Mouse (Mus musculus) activated CD4-positive, CD25-positive, alpha-beta regulatory T cell, adult 4 months (primary cell): ENCODE measurements around the gene Gabrb1. TPM values are rescaled to one million over a fixed set of nuclear protein-coding genes. Genes with fewer than 3 reads are reported as not detected.
A peak's percentile ranks its signal among the peaks of the same experiment; 100 is the strongest.
"Not testable (repeated sequence)": the region's sequence is repeated elsewhere in the genome, so short reads cannot be mapped to it uniquely, and the experiment has no call there.

Source experiments
- ATAC-seq: one replicate; pipeline ENCODE4 v1.8.0; 2017
- polyA plus RNA-seq, 2 experiments: library from polyadenylated mRNA; unstranded; fragments of 100-300 nt; shearing (Covaris generic); gene quantifications; one replicate each; pipeline ENCODE4 v1.2.1; 2017

The Gabrb1 gene
- polyA plus RNA-seq, 2 experiments from 2014 or later = 0.04 TPM; not detected in 1

DNA sequence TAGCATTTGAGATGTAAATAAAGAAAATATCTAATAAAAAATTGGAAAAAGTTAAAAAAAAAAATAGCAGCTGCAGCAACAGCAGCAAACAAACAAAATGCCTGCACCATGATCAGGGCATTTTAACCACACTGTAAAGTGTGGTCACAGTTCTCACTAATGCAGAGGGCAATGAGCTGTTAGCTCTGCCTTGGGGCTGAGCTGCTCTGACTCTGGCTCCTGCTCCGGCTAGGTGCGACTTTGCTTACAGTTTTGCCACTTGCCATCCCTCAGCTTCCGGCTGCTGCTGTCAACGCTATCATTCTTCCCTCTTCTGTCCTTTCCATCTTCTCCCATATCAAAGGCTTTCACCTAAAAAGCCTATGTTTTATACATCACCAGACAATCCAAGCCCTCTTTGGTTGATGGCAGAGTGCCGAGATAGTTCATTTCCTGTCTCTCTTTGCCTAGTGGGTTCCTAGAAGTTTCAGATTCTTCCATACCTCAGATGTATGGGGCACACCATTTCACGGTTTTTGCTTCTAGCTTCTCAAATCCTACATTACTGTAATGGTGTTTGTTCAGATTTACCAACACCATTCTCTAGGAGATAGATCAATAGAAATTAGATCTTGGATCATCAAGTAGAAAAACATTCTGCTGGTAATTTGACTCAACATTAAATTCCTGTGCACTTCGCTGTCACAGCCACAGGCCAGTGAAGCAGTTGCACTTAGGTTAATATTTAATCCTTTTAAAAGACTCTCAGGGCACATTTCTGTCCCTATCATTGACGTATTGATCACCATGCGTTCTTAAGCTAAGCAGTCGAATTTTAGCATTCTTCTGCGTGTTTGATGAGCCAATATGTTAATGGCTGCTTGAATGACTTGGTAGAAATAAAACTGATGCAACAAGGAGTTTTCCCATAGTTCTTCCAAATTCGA is 385.6 kb downstream of the Gabrb1 start:
- no peak for ATAC-seq

DNA sequence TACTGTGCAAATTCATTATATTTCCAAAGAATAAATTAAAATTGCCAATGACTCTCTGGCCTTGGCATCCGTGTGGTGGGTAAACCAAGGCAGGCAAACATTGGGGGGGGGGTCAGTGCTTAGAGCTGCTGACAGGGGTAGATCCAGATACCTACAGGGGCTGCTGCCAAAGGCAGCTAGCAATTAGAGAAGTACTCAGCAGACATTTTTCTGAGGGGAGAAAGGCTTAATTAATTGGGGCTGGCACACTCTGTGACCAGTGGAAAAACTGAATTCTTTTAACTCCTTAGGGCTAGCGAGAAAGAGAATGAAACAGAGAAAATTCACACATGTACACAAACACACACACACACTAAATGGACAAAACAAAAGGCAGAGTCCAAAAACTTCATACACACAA is 388.3 kb downstream of the Gabrb1 start:
- ATAC-seq = no peak

DNA sequence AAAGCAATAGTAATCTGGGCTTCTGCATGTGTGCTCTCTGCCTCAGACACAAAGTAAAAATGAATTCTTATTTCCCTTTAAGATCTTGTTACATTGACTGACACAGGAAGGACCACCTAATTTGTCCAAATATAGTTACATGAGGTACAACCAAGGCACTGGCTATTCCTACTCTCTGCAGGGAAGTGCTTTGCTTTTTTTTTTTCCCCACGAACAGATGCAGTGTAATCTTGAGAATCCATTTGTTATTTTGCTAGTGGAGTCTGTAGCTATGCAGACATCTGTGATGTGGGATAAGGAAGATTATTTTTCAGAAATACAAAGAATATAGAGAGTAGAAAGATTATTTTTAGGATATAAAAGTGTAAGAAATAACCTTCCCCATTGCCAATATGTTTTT is 406.2 kb downstream of the Gabrb1 start:
- ATAC-seq = no peak

DNA sequence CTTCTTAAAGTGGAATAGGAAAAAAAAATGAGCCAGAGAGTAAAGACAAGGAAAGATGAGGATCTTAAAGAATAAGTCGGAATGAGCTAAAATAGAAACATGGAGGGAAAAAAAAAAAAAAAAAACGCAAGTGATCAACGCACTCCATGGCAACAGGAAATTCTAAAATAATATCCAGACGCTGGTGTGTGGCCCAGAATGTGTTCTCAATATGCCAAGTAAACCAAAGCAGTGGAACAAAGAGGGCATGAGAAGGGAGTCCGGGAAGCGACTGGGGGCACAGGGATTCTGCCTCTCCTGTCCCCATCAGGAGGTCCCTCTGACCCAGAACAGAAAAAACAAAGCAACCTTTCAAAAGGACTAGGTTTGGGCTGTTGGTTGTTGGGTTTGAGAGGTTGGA is 410.9 kb downstream of the Gabrb1 start:
- ATAC-seq = no peak

- ATAC-seq = not testable (repeated sequence)
These were observed 411.5 kb downstream of the Gabrb1 start for GRCm38 (mm10) chr5:72069398-72069797.

GRCm38 (mm10) chr5:72076781-72077180 is 418.9 kb downstream of the Gabrb1 start:
- ATAC-seq = no peak

GRCm38 (mm10) chr5:72086518-72086917 is 428.6 kb downstream of the Gabrb1 start:
- ATAC-seq = no peak

DNA sequence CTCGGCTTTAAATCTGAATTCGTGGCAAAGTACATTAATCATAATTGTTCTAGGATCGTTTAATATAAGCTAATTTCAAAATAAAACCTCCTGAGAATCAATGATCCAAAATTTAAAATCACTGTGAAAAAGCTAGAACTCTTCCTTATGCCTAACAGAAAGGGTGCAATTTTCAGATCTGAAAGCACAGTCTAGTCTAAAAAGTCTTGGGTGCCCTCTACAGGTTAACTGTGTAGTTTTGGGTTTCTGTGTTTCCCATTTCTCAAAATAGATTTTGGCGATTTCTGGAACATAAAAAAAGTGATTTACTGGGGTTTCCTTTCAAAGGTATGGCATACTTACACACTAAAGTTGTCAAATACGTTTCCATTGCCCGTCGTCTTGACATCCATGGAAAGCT is 436.7 kb downstream of the Gabrb1 start:
- no peak for ATAC-seq

GRCm38 (mm10) chr5:72095015-72095414 is 437.1 kb downstream of the Gabrb1 start:
- no peak for ATAC-seq

GRCm38 (mm10) chr5:72104274-72104921 is 446.5 kb downstream of the Gabrb1 start:
- peak; percentile 57 for ATAC-seq

DNA sequence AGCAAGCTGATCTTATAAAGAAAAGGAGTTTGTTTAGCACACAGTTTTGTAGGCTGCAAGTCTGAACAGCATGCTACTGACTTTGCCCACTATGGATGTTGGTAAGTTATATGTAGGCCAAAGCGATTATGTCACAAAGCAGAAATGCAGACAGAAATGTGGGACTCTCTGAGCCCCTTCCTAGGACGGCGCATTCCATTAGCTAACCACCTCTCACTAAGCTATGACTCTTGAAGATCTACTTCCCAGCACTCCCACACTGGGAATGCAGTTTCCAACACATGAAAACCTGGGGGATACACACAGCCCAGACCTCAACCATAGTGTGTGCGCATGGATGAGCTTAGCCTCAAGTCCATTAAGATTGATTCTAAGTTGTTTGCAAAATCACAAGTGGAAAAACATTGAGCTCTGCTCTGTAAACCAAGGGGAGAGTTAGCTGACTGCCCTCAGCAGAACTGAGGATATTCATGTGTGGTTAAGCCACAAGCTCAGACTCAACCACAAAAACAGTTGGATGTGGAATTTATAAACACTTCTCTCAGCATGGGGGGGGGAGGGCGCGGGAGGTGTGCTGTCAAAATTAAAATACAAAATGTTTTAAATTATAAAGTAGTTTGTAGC is 464.6 kb downstream of the Gabrb1 start:
- ATAC-seq = no peak

DNA sequence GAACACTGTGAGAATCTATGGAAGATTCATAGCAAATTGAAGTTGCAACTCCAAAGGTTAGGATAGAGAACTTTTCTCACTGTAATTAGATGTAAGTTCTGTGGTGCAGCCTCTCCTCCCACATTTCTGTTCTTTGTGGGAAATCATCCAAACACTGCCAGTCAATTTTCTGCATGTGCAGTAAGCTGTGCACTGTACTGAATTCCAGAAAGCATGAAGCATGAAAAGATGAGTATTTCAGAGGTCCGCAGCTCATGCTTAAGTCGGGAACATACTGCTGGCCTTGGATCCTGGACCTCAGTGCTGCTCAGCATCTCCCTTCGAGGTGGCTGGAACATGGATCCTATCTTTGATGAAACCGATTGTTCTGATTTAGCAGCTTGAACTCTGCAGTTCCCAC is 468.8 kb downstream of the Gabrb1 start:
- ATAC-seq = no peak

DNA sequence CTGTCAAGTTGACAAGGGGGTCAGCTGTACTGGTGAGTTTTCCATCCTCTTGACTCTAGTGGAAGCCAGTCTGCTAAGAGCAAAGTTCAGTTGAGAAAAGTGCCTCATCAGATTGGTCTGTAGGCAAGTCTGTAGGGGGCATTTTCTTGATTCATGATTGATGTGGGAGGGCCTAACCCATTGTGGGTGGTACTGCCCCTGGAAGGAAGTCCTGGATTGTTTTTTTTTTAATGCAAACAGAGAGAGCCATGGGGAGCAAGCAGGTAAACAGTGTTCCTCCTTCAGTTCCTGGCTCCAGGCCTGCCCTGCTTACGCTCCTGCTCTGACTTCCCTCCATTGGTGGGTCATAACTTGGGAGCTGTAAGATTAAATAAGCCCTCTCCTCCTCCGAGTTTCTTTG is 476.0 kb downstream of the Gabrb1 start:
- no peak for ATAC-seq

DNA sequence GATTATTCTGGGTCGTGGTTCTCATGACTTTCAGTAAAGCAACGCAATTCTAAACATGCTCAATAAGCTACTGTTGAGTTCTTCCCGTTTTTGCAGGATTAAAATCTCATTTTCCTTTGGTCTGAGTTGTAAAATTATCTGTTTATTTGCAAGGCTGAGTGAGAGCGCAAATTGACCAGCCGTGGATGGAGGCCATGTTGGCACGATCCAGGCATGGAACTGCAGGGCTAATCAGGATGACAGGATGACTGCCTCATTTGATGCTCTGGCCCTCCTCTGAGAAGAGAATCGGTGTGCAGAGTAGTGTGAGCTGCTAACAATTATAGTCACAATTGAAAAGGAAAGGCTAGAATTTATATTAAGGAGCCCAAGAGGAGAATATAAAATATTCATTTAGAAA is 480.3 kb downstream of the Gabrb1 start:
- ATAC-seq = no peak

DNA sequence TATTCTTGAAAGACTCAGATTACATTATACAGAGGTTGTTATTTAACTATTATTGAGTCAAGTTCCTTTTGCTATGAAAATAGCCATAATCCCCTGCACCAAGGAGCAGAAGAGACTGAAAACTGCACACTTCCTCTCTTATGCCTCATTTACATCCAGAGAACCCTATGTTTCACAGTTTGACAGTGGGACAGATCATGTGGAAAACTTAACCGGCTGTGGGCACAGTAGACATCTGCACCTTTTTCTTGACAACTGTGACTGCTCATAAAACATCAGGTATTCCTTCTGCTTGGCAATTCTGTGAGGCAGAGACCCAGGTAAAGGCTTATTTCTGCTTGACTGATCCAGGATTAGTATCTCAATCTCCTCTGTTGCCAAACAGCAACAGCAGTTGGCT is 481.7 kb downstream of the Gabrb1 start:
- ATAC-seq = no peak

GRCm38 (mm10) chr5:72148679-72149078 is 490.8 kb downstream of the Gabrb1 start:
- no peak for ATAC-seq

DNA sequence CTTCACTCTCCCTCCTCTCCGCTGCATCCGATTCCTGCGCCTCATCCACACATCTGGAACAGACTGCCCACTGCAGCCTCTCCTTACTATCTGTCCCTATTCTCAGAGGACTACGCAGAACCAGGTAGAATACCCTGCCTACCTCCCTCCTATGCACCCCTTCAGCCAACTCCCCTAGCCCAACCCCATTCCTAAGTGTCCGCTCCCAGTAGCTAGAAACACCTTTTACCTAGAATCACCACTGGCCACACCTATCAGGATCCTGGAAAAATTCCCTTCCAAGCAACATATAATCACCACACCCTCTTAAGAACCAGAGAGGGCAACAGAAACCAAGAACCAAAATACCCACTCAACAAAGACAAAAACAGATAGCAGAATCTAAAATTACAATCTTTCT is 493.0 kb downstream of the Gabrb1 start:
- no peak for ATAC-seq

- ATAC-seq = not testable (repeated sequence)
These were observed 497.8 kb downstream of the Gabrb1 start for GRCm38 (mm10) chr5:72155686-72156085.

GRCm38 (mm10) chr5:72156598-72156997 is 498.7 kb downstream of the Gabrb1 start:
- ATAC-seq = no peak

GRCm38 (mm10) chr5:72158667-72159066 is 500.8 kb downstream of the Gabrb1 start:
- no peak for ATAC-seq

DNA sequence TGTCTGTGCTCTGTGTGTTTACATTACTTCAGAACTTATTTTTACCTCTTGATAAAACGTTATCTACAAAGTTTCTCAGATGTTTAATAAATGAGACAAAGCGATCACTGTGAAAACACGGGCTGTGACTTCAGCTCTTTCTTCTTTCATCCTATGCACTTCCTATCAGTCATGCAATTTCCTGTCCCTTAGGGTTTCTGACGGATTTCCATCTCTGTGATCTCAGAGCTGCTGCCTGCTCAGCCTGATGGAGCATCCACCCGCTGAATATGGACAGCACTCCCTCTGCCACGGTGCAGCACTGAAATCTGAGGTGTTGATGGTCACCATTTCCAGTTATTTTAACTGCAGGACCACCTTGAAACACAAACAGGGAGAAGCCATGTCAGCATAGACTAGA is 501.6 kb downstream of the Gabrb1 start:
- ATAC-seq = peak; percentile 33

- peak; percentile 78 for ATAC-seq
These were observed 503.0 kb downstream of the Gabrb1 start for GRCm38 (mm10) chr5:72160781-72161485.

- no peak for ATAC-seq
These were observed 504.9 kb downstream of the Gabrb1 start for GRCm38 (mm10) chr5:72162855-72163254.
